Comparison of ENCODE assay signal across 19 mouse cellular contexts in genomic region chr2:124918986-124919761, GRCm38 (mm10).
DNase-seq lines count a peak whose midpoint lies in the region; ATAC-seq lines count a peak whose summit lies in the region.
"Had no signal": no experiment of that assay in that cellular context is flagged by ENCODE, and none has a peak within 500 bp of the region (broad histone marks: within the 10 kb centered on the region; RNA-seq: fewer than 3 reads in every experiment).

No protein-coding gene starts in this region.

- no peak overlapping the region for H3K4me2 ChIP-seq in forebrain, embryonic 14.5 days (ENCODE audit: low read length)
- no peak overlapping the region for H3K4me2 ChIP-seq in heart, embryonic 14.5 days (ENCODE audit: low read length)
- H3K4me2 ChIP-seq: midbrain, embryonic 11.5 days had no signal

- 0 out of 2 replicates have a peak overlapping the region, but pooled peaks have one; percentile 35 for H3K27ac ChIP-seq in forebrain, embryonic 10.5 days
- H3K27ac ChIP-seq in forebrain, embryonic 14.5 days (ENCODE audit: low read depth, low read length): no peak overlapping the region
- peak overlapping the region in 1 of 2 experiments; percentile 66; a peak in 2 of 4 replicates for H3K27ac ChIP-seq in heart, embryonic 14.5 days (replicated peaks in 1 of 2; ENCODE audit: control insufficient read depth in 1 of 2, insufficient read depth in 1 of 2, low read depth in 2 of 2, low read length in 2 of 2)
- H3K27ac ChIP-seq: hindbrain, postnatal 0 days; layer of hippocampus, adult 2 months; liver, embryonic 14.5 days had no signal

- H3K9me3 ChIP-seq in forebrain, embryonic 10.5 days: no peaks in the 10 kb centered on the region
- H3K9me3 ChIP-seq in forebrain, embryonic 14.5 days (replicated peaks; ENCODE audit: control insufficient read depth, low read length): no peaks in the 10 kb centered on the region
- no peaks in the 10 kb centered on the region for H3K9me3 ChIP-seq in heart, embryonic 14.5 days (ENCODE audit: control insufficient read depth, low read length)

- no peak overlapping the region for H3K9ac ChIP-seq in forebrain, embryonic 14.5 days (ENCODE audit: low read length)
- no peak overlapping the region for H3K9ac ChIP-seq in heart, embryonic 14.5 days (ENCODE audit: low read length)
- H3K9ac ChIP-seq: liver, embryonic 14.5 days had no signal

- H3K4me3 ChIP-seq in forebrain, embryonic 10.5 days: no peak overlapping the region
- no peak overlapping the region for H3K4me3 ChIP-seq in forebrain, embryonic 14.5 days (ENCODE audit: low read depth, low read length)
- no peak overlapping the region for H3K4me3 ChIP-seq in heart, embryonic 14.5 days (ENCODE audit: control insufficient read depth in 1 of 2, insufficient read depth in 1 of 2, low read depth in 1 of 2, low read length in 2 of 2)
- H3K4me3 ChIP-seq: layer of hippocampus, adult 2 months had no signal

- DNase-seq in forebrain, embryonic 10.5 days (ENCODE audit: extremely low spot score, low spot score): no peak
- DNase-seq in forebrain, embryonic 14.5 days (ENCODE audit: low spot score): no peak
- no peak for DNase-seq in heart, adult 8-10 months (ENCODE audit: low spot score)
- DNase-seq in lung, postnatal 10 days: peak; percentile 4
- DNase-seq in lung, postnatal 14 days: no peak
- DNase-seq in left cerebral cortex, adult 9 months (ENCODE audit: low spot score in 2 of 2): no peak
- DNase-seq: adrenal gland, adult 2 months; B cell, adult 2 months; cerebellum, adult 9-11 months; gastrocnemius, postnatal 25 days had no signal

- no peak for ATAC-seq in forebrain, embryonic 14.5 days
- peak; percentile 50; the same call in 1 of the 2 replicates for ATAC-seq in heart, embryonic 14.5 days (ENCODE audit: insufficient number of reproducible peaks, insufficient read depth, low FRiP score, low read depth)
- ATAC-seq: hindbrain, postnatal 0 days; intestine, embryonic 16.5 days; Patski had no signal

- peaks cover 19% of the 10 kb centered on the region for H3K4me1 ChIP-seq in forebrain, embryonic 10.5 days
- H3K4me1 ChIP-seq in forebrain, embryonic 14.5 days (ENCODE audit: control insufficient read depth, insufficient read depth, low read length): no peaks in the 10 kb centered on the region
- peaks cover 14 to 19% of the 10 kb centered on the region in 2 experiments for H3K4me1 ChIP-seq in heart, embryonic 14.5 days (ENCODE audit: control insufficient read depth in 2 of 2, insufficient read depth in 2 of 2, low read length in 2 of 2)

- H3K36me3 ChIP-seq in forebrain, embryonic 10.5 days (replicated peaks): no peaks in the 10 kb centered on the region
- no peaks in the 10 kb centered on the region for H3K36me3 ChIP-seq in forebrain, embryonic 14.5 days (ENCODE audit: control insufficient read depth, insufficient read depth, low read length)
- no peaks in the 10 kb centered on the region for H3K36me3 ChIP-seq in heart, embryonic 14.5 days (ENCODE audit: control insufficient read depth, insufficient read depth, low read length)
- H3K36me3 ChIP-seq: G1E had no signal

- H3K27me3 ChIP-seq in forebrain, embryonic 10.5 days (ENCODE audit: poor library complexity, severe bottlenecking): no peaks in the 10 kb centered on the region
- no peaks in the 10 kb centered on the region for H3K27me3 ChIP-seq in forebrain, embryonic 14.5 days (replicated peaks; ENCODE audit: control insufficient read depth, insufficient read depth, low read length)
- no peaks in the 10 kb centered on the region for H3K27me3 ChIP-seq in heart, embryonic 14.5 days (ENCODE audit: control insufficient read depth, insufficient read depth, low read length)
- H3K27me3 ChIP-seq: CH12.LX had no signal

- 70% methylated on average over 7 of the region's 7 CpGs for WGBS in forebrain, embryonic 10.5 days
- 75% methylated on average over 7 of the region's 7 CpGs for WGBS in forebrain, embryonic 14.5 days
- WGBS in heart, embryonic 14.5 days: 68% methylated on average over 7 of the region's 7 CpGs
